Mouse (Mus musculus) kidney, embryonic 16.5 days (tissue): Measurements from ENCODE around the gene Gm21294. TPM values are rescaled to one million over a fixed set of nuclear protein-coding genes. Genes with fewer than 3 reads are reported as not detected.
"Not testable (repeated sequence)": the region's sequence is repeated elsewhere in the genome, so short reads cannot be mapped to it uniquely, and the experiment has no call there.

Experiments
- ATAC-seq: fragments of 200-750 bp; cut with Nextera tagmentation; 2 replicates; pipeline ENCODE4 v1.8.0; 2017; ENCODE audit warnings: moderate TSS enrichment; ENCODE audit not compliant: low FRiP score, low TSS enrichment
- H3K27ac ChIP-seq: fragments of 300-500 bp; sonication (generic); 2 replicates; pipeline ENCODE4 v1.5.1; 2014; ENCODE audit warnings: low read length
- H3K27me3 ChIP-seq: fragments of 300-500 bp; sonication (generic); 2 replicates; pipeline ENCODE4 v1.6.1; 2014; ENCODE audit warnings: low read length, control low read depth, mixed read lengths; ENCODE audit not compliant: insufficient read depth
- H3K36me3 ChIP-seq: fragments of 300-500 bp; sonication (generic); 2 replicates; pipeline ENCODE4 v1.6.1; 2014; ENCODE audit warnings: low read length, control low read depth, mixed read lengths; ENCODE audit not compliant: insufficient read depth
- H3K4me1 ChIP-seq: fragments of 300-500 bp; sonication (generic); 2 replicates; pipeline ENCODE4 v1.6.1; 2014; ENCODE audit warnings: low read length, control low read depth, mixed read lengths; ENCODE audit not compliant: insufficient read depth
- H3K4me2 ChIP-seq: fragments of 300-500 bp; sonication (generic); replicated peaks from 2 replicates; pipeline ENCODE4 v1.6.1; 2014; ENCODE audit warnings: low read depth, low read length
- H3K4me3 ChIP-seq: fragments of 300-500 bp; sonication (generic); 2 replicates; pipeline ENCODE4 v1.5.1; 2014; ENCODE audit warnings: mild to moderate bottlenecking, low read length
- H3K9ac ChIP-seq: fragments of 300-500 bp; sonication (generic); replicated peaks from 2 replicates; pipeline ENCODE4 v1.6.1; 2014; ENCODE audit warnings: low read length
- H3K9me3 ChIP-seq: fragments of 300-500 bp; sonication (generic); 2 replicates; pipeline ENCODE4 v1.6.1; 2016; ENCODE audit warnings: low read length, control low read depth
- WGBS: fragments of 180-500 bp; shearing (Covaris S2); extraction: QIAGEN DNeasy Blood & Tissue Kit; methylation state at CpG from one replicate; pipeline ENCODE4 v1.1.7; 2014; 5-methylcytosine and 5-hydroxymethylcytosine counted together
- polyA plus RNA-seq: library from polyadenylated mRNA; unstranded; fragments of >200 nt; fragmentation: Nextera tagmentation; extraction: Ambion mirVana; gene quantifications from 2 replicates; pipeline ENCODE4 v1.2.1, GENCODE M21; 2015

Gm21294 gene
- not detected in 2 replicates for polyA plus RNA-seq

GRCm38 (mm10) chrY:89052506-89052905 is at the start of gene Gm21294:
Gm21294 (plus strand) TSS chrY:89052806.
- H3K4me2 ChIP-seq, H3K9me3 ChIP-seq, H3K4me1 ChIP-seq, H3K4me3 ChIP-seq, H3K27me3 ChIP-seq, H3K9ac ChIP-seq, H3K36me3 ChIP-seq, ATAC-seq, H3K27ac ChIP-seq: not testable (repeated sequence)
- no CpG with 5 or more reads among the region's 5 CpGs for WGBS

GRCm38 (mm10) chrY:89126246-89126645 is 73.6 kb downstream of the Gm21294 start:
- not testable (repeated sequence) for H3K9me3 ChIP-seq, H3K9ac ChIP-seq, H3K4me3 ChIP-seq, ATAC-seq, H3K4me1 ChIP-seq, H3K27me3 ChIP-seq, H3K27ac ChIP-seq, H3K4me2 ChIP-seq, H3K36me3 ChIP-seq
- WGBS = 100% methylated on average over 1 of the region's 21 CpGs
